Mouse (Mus musculus) MEL (cell line): Measurements from ENCODE around the gene Elk3. TPM values are rescaled to one million over a fixed set of nuclear protein-coding genes. Genes with fewer than 3 reads are reported as not detected.

ENCODE experiments used
- DNase-seq: peaks from one replicate; pipeline ENCODE4 v3.0.0; 2011; ENCODE audit warnings: low read depth, low spot score
- H3K27ac ChIP-seq: 2 replicates; pipeline ENCODE4 v1.5.1; 2012; ENCODE audit warnings: low read depth, mild to moderate bottlenecking, control low read depth, low read length, moderate library complexity; ENCODE audit not compliant: control insufficient read depth
- H3K27me3 ChIP-seq, 2 experiments: fragments of 150-350 bp in 1 of 2; sonication (generic) in 1 of 2; 2 replicates each; pipeline ENCODE4 v1.6.1; 2012; ENCODE audit warnings: low read length in 2 of 2, mild to moderate bottlenecking in 2 of 2, improper control_type of control experiment in 1 of 2, moderate library complexity in 1 of 2; ENCODE audit not compliant: insufficient read depth in 2 of 2, control insufficient read depth in 1 of 2
- H3K36me3 ChIP-seq, 2 experiments: 2 replicates each; pipeline ENCODE4 v1.6.1; 2012 to 2014; ENCODE audit warnings: low read length in 2 of 2, improper control_type of control experiment in 1 of 2, inconsistent platforms in 1 of 2, mild to moderate bottlenecking in 1 of 2; ENCODE audit not compliant: insufficient read depth in 2 of 2, control insufficient read depth in 1 of 2
- H3K4me1 ChIP-seq, 2 experiments: fragments of 150-350 bp in 1 of 2; sonication (generic) in 1 of 2; 2 replicates each; pipeline ENCODE4 v1.6.1; 2012; ENCODE audit warnings: low read length in 2 of 2, improper control_type of control experiment in 1 of 2, mild to moderate bottlenecking in 1 of 2; ENCODE audit not compliant: insufficient read depth in 2 of 2, control insufficient read depth in 1 of 2
- H3K4me3 ChIP-seq, 2 experiments: fragments of 150-350 bp in 1 of 2; sonication (generic) in 1 of 2; 2 replicates each; pipeline ENCODE4 v1.5.1; 2012; ENCODE audit warnings: low read depth in 2 of 2, low read length in 2 of 2, mild to moderate bottlenecking in 2 of 2, moderate library complexity in 2 of 2, control low read depth in 1 of 2, improper control_type of control experiment in 1 of 2; ENCODE audit not compliant: control insufficient read depth in 1 of 2, insufficient read depth in 1 of 2
- H3K79me2 ChIP-seq: 2 replicates; pipeline ENCODE4 v1.6.1; 2012; ENCODE audit warnings: mild to moderate bottlenecking, low read length, moderate library complexity; ENCODE audit not compliant: control insufficient read depth, poor library complexity, insufficient read depth
- H3K9ac ChIP-seq: 2 replicates; pipeline ENCODE4 v1.6.1; 2012; ENCODE audit warnings: low read depth, mild to moderate bottlenecking, control low read depth, low read length, moderate library complexity; ENCODE audit not compliant: control insufficient read depth, poor library complexity, severe bottlenecking
- H3K9me3 ChIP-seq: fragments of 150-350 bp; sonication (generic); replicated peaks from 2 replicates; pipeline ENCODE4 v1.6.1; 2012; ENCODE audit warnings: mild to moderate bottlenecking, low read length, improper control_type of control experiment, moderate library complexity; ENCODE audit not compliant: insufficient read depth
- CTCF ChIP-seq, 3 experiments: IDR thresholded peaks in 2 of 3; conservative IDR thresholded peaks in 1 of 3; 2 replicates each; pipeline ENCODE4 v1.5.1; 2011 to 2012; ENCODE audit warnings: low read length in 3 of 3, low read depth in 2 of 3, mild to moderate bottlenecking in 2 of 3, improper control_type of control experiment in 1 of 3, inconsistent platforms in 1 of 3, mixed read lengths in 1 of 3, moderate library complexity in 1 of 3; ENCODE audit not compliant: control insufficient read depth in 1 of 3, insufficient read depth in 1 of 3, poor library complexity in 1 of 3, severe bottlenecking in 1 of 3
- E2F4 ChIP-seq: IDR thresholded peaks from 2 replicates; pipeline ENCODE4 v1.6.1; 2011; ENCODE audit warnings: low read depth, low read length, improper control_type of control experiment, borderline replicate concordance
- ELF1 ChIP-seq: IDR thresholded peaks from 2 replicates; pipeline ENCODE4 v1.6.1; 2014; ENCODE audit warnings: low read depth, mild to moderate bottlenecking, inconsistent platforms, low read length, improper control_type of control experiment, moderate library complexity
- ETS1 ChIP-seq: IDR thresholded peaks from 2 replicates; pipeline ENCODE4 v1.6.1; 2012; ENCODE audit warnings: low read depth, mild to moderate bottlenecking, inconsistent platforms, low read length, improper control_type of control experiment, moderate library complexity
- HCFC1 ChIP-seq: IDR thresholded peaks from 2 replicates; pipeline ENCODE4 v1.6.1; 2012; ENCODE audit warnings: low read depth, mild to moderate bottlenecking, inconsistent platforms, low read length, improper control_type of control experiment, moderate library complexity
- KAT2A ChIP-seq: conservative IDR thresholded peaks from 2 replicates; pipeline ENCODE4 v1.6.1; 2012; ENCODE audit warnings: low read depth, low read length, improper control_type of control experiment, inconsistent platforms
- MAFK ChIP-seq: IDR thresholded peaks from 2 replicates; pipeline ENCODE4 v1.6.1; 2011; ENCODE audit warnings: low read depth, mild to moderate bottlenecking, low read length, improper control_type of control experiment, borderline replicate concordance
- MAZ ChIP-seq: IDR thresholded peaks from 2 replicates; pipeline ENCODE4 v1.6.1; 2012; ENCODE audit warnings: low read depth, mild to moderate bottlenecking, inconsistent platforms, low read length, improper control_type of control experiment
- NRF1 ChIP-seq: IDR thresholded peaks from 2 replicates; pipeline ENCODE4 v1.6.1; 2014; ENCODE audit warnings: low read depth, mild to moderate bottlenecking, inconsistent platforms, low read length, improper control_type of control experiment, moderate library complexity; ENCODE audit not compliant: poor library complexity, insufficient read depth, severe bottlenecking
- POLR2AphosphoS2 ChIP-seq: IDR thresholded peaks from 2 replicates; pipeline ENCODE4 v1.6.1; 2011; ENCODE audit warnings: low read length, improper control_type of control experiment
- POLR2AphosphoS5 ChIP-seq: IDR thresholded peaks from 2 replicates; pipeline ENCODE4 v1.6.1; 2012; ENCODE audit warnings: low read depth, borderline replicate concordance, mild to moderate bottlenecking, inconsistent platforms, low read length, moderate library complexity, mixed read lengths
- RCOR1 ChIP-seq: IDR thresholded peaks from 2 replicates; pipeline ENCODE4 v1.6.1; 2012; ENCODE audit warnings: low read depth, mild to moderate bottlenecking, inconsistent platforms, low read length, improper control_type of control experiment
- SIN3A ChIP-seq: IDR thresholded peaks from 2 replicates; pipeline ENCODE4 v1.6.1; 2012; ENCODE audit warnings: low read length, improper control_type of control experiment, inconsistent platforms
- TAL1 ChIP-seq: IDR thresholded peaks from 2 replicates; pipeline ENCODE4 v1.6.1; 2012; ENCODE audit warnings: mild to moderate bottlenecking, inconsistent platforms, low read length, moderate library complexity, mixed read lengths
- TBP ChIP-seq: IDR thresholded peaks from 2 replicates; pipeline ENCODE4 v1.8.0; 2011; ENCODE audit warnings: low read depth, low read length, improper control_type of control experiment
- ZC3H11A ChIP-seq: IDR thresholded peaks from 2 replicates; pipeline ENCODE4 v1.6.1; 2012; ENCODE audit warnings: low read depth, mild to moderate bottlenecking, inconsistent platforms, low read length, improper control_type of control experiment
- ZKSCAN1 ChIP-seq: IDR thresholded peaks from 2 replicates; pipeline ENCODE4 v1.6.1; 2012; ENCODE audit warnings: low read depth, mild to moderate bottlenecking, inconsistent platforms, low read length, improper control_type of control experiment, moderate library complexity
- ZMIZ1 ChIP-seq: IDR thresholded peaks from 2 replicates; pipeline ENCODE4 v1.6.1; 2012; ENCODE audit warnings: low read depth, mild to moderate bottlenecking, inconsistent platforms, low read length, improper control_type of control experiment, moderate library complexity
- polyA plus RNA-seq, 2 experiments: library from polyadenylated mRNA; stranded (reverse) in 1 of 2; unstranded in 1 of 2; fragments of >175 nt in 1 of 2; fragments of >200 nt in 1 of 2; gene quantifications; 2 replicates each; pipeline versions ENCODE4 v1.2.1 to v1.2.4; 2012; ENCODE audit warnings: low replicate concordance in 2 of 2, low read depth in 1 of 2; ENCODE audit not compliant: insufficient read length in 2 of 2, insufficient read depth in 1 of 2, missing spikeins in 1 of 2
- total RNA-seq: library from RNA; depleted of rRNA; stranded (reverse); fragments of 300-350 nt; gene quantifications from 2 replicates; pipeline ENCODE4 v1.2.3, GENCODE M21; 2012

The Elk3 gene
- total and polyA plus RNA-seq, 3 experiments = 1.0 to 6.3 TPM; not detected in 1

DNA sequence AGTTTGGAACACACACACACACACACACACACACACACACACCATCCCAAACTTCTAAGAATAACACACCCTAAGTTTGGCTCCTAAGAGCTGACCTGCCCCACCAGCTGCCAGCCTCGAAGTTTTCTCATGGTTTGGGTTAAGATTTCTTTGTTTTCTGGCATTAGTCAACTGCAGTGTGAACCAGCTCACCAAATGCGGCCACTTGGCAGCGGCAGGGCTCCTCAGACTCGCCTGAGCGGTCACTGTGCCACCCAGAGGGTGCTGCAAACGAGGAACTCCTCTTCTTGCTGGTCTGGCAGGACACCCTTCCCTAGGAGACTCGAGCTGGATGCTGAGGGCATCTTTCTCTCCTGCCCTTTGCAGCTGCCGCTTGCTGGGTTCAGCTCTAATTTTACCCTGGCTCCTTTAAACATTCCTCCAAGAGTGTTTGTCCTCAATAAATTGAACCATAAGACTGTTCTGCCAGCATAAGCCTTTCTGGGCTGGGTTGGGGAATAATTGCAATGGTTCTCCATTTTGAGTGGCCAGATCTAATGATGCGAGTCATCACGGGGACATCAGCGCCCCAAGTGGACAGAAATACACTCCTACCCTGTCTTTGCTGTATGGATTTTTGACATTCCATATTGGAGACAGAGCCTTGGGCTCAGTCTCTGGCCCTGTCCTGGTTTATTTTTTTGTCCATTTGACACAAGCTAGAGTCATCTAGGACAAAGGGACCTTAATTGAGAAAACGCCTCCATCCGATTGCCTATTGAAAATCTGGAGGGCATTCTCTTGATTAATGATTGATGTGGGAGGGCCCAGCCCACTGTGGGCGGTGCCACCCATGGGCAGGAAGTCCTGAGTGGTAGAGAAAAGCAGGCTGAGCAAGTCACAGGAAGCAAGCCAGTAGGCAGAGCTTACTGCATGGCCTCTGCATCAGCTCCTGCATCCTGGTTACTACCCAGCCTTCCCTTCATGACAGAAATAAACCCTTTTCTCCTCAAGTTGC, 37.7 kb downstream of the Elk3 start:
- peaks cover 2 to 12% of the 10 kb centered on the region in 2 experiments; a peak in 3 of 4 replicates for H3K4me1 ChIP-seq
- no peak for TF ChIP-seq NRF1
- TF ChIP-seq CTCF (IDR thresholded peaks at IDR 0.05 in 2 of 3, conservative IDR thresholded peaks at IDR 0.05 in 1 of 3; ENCODE audit: control insufficient read depth in 1 of 3, insufficient read depth in 1 of 3, low read depth in 2 of 3, low read length in 3 of 3, poor library complexity in 1 of 3, severe bottlenecking in 1 of 3) = peak in 2 of 3 experiments; percentile 38 to 46; a peak in 4 of 6 replicates
- peaks cover 0 to 7% of the 10 kb centered on the region in 2 experiments; a peak in 2 of 4 replicates for H3K36me3 ChIP-seq
- no peak overlapping the region for H3K9ac ChIP-seq
- no peak overlapping the region for H3K27ac ChIP-seq
- no peak overlapping the region for H3K4me3 ChIP-seq
- DNase-seq = peak; percentile 51
- no peaks in the 10 kb centered on the region for H3K9me3 ChIP-seq
- no peaks in the 10 kb centered on the region for H3K79me2 ChIP-seq
- H3K27me3 ChIP-seq = no peaks in the 10 kb centered on the region

DNA sequence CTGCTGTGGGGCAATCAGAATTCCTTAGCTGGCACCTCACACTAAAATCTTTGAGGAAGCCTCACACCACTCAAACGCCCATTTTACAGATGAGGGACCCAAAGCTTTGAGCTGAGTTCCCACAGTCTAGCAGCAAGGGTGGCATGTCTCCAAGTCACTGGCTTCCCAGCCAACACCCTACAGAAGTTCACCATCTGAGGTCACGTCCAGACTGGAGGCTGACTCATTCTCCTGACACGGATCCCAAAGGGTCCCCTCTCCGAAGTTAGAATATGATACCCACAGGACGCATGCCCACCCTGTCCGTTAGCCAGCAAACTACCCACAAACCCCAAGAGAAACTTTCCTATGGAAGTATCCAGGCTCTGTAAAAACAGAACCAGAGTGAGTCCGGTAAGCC, 39.1 kb downstream of the Elk3 start:
- Histone ChIP-seq H3K9ac (no peak overlapping the region), H3K4me1 (peaks cover 2 to 12% of the 10 kb centered on the region in 2 experiments; a peak in 3 of 4 replicates), H3K36me3 (peaks cover 0 to 7% of the 10 kb centered on the region in 2 experiments; a peak in 2 of 4 replicates)
- no peak for TF ChIP-seq KAT2A
- no peak for TF ChIP-seq HCFC1
- TF ChIP-seq TAL1 = no peak
- no peak for TF ChIP-seq MAFK
- no peak for TF ChIP-seq ZKSCAN1
- TF ChIP-seq SIN3A = no peak
- TF ChIP-seq ZMIZ1 = no peak
- no peak for TF ChIP-seq TBP
- TF ChIP-seq RCOR1 = no peak
- no peak for TF ChIP-seq POLR2AphosphoS5
- TF ChIP-seq ZC3H11A = no peak
- TF ChIP-seq ETS1 = no peak
- TF ChIP-seq E2F4 = no peak
- no peak for TF ChIP-seq MAZ
- TF ChIP-seq ELF1 = no peak
- no peak for TF ChIP-seq POLR2AphosphoS2
- TF ChIP-seq, all 39 proteins: peak for 0
- Histone ChIP-seq H3K9me3 (no peaks in the 10 kb centered on the region), H3K27ac (no peak overlapping the region), H3K79me2 (no peaks in the 10 kb centered on the region), H3K27me3 (no peaks in the 10 kb centered on the region), H3K4me3 (no peak overlapping the region)
- no peak for DNase-seq
